Mouse (Mus musculus) natural killer cell, adult 2 months (primary cell): ENCODE data around the gene Olfr1220.

Source experiments
- DNase-seq, 2 experiments: peaks; one replicate each; pipeline ENCODE4 v3.0.0; 2022; ENCODE audit warnings: low spot score in 2 of 2

Olfr1220 gene

GRCm38 (mm10) chr2:89106735-89107134 lies at the start of gene Olfr1220:
Olfr1220 (minus strand) TSS chr2:89106835.
- no peak for DNase-seq

- no peak for DNase-seq
Measured at GRCm38 (mm10) chr2:89151460-89151859, 44.8 kb upstream of the Olfr1220 start, which contains the start of gene Olfr1223. Olfr1223 (minus strand) TSS chr2:89151560.

- DNase-seq, result no peak
Measured at GRCm38 (mm10) chr2:89132954-89133353, 26.3 kb upstream of the Olfr1220 start, which contains the start of gene Olfr1222. Olfr1222 (minus strand) TSS chr2:89133054.

- DNase-seq, result no peak
Measured at GRCm38 (mm10) chr2:89117183-89117582, 10.5 kb upstream of the Olfr1220 start, which contains the start of gene Olfr1221. Olfr1221 (minus strand) TSS chr2:89117283.

GRCm38 (mm10) chr2:89105651-89106050 lies 984 bp downstream of the Olfr1220 start:
- no peak for DNase-seq

- DNase-seq, result no peak
Measured at GRCm38 (mm10) chr2:89093848-89094247, 12.8 kb downstream of the Olfr1220 start.

GRCm38 (mm10) chr2:89083413-89083812 lies 23.2 kb downstream of the Olfr1220 start, which contains the start of gene Olfr1219:
Olfr1219 (minus strand) TSS chr2:89083513.
- no peak for DNase-seq

GRCm38 (mm10) chr2:89081487-89081886 lies 25.1 kb downstream of the Olfr1220 start:
- DNase-seq, result no peak

- no peak for DNase-seq
Measured at GRCm38 (mm10) chr2:89061087-89061486, 45.5 kb downstream of the Olfr1220 start, which contains the start of gene Olfr1218. Olfr1218 (minus strand) TSS chr2:89061187.
